Comparison of ENCODE assay signal across 8 mouse cellular contexts in genomic region chr4:116876630-116876994, GRCm38 (mm10). TPM values are rescaled to one million over a fixed set of nuclear protein-coding genes. Genes with fewer than 3 reads are reported as not detected.
DNase-seq lines count a peak whose midpoint lies in the region; ATAC-seq and TF ChIP-seq lines count a peak whose summit lies in the region.

No protein-coding gene starts in this region.

- ATAC-seq in forebrain, embryonic 11.5 days (replicated peaks; ENCODE audit: low FRiP score), result peak; percentile 42
- ATAC-seq in intestine, postnatal 0 days, result peak; percentile 53
- ATAC-seq in liver, embryonic 12.5 days, result peak; percentile 4; the same call in 1 of the 2 replicates
- peak; percentile 60 for ATAC-seq in midbrain, postnatal 0 days (ENCODE audit: low FRiP score)

- peak overlapping the region; percentile 52 for H3K27ac ChIP-seq in cerebellum, adult 2 months (ENCODE audit: insufficient read depth, low read length)
- peak overlapping the region; percentile 98 for H3K27ac ChIP-seq in forebrain, embryonic 11.5 days (ENCODE audit: low read depth, low read length)
- peak overlapping the region; percentile 88 for H3K27ac ChIP-seq in intestine, postnatal 0 days (ENCODE audit: low read depth, low read length)
- no peak overlapping the region for H3K27ac ChIP-seq in liver, embryonic 12.5 days
- H3K27ac ChIP-seq in midbrain, postnatal 0 days (ENCODE audit: low read depth, low read length), result peak overlapping the region; percentile 91

- H3K9ac ChIP-seq in forebrain, embryonic 11.5 days (ENCODE audit: low read length), result peak overlapping the region; percentile 97
- H3K9ac ChIP-seq in intestine, postnatal 0 days (ENCODE audit: low read depth, low read length), result peak overlapping the region; percentile 70
- H3K9ac ChIP-seq in liver, embryonic 12.5 days, result peak overlapping the region; percentile 57
- H3K9ac ChIP-seq in midbrain, postnatal 0 days (replicated peaks; ENCODE audit: low read length, poor library complexity, severe bottlenecking), result peak overlapping the region; percentile 86

- no peaks in the 10 kb centered on the region for H3K9me3 ChIP-seq in forebrain, embryonic 11.5 days (ENCODE audit: control insufficient read depth, low read length)
- no peaks in the 10 kb centered on the region for H3K9me3 ChIP-seq in intestine, postnatal 0 days (ENCODE audit: control insufficient read depth)
- no peaks in the 10 kb centered on the region for H3K9me3 ChIP-seq in liver, embryonic 12.5 days (replicated peaks)
- H3K9me3 ChIP-seq in midbrain, postnatal 0 days (ENCODE audit: low read length), result no peaks in the 10 kb centered on the region

- under 1% methylated on average over 15 of the region's 15 CpGs for WGBS in cerebellum, adult 2 months
- WGBS in forebrain, embryonic 11.5 days, result under 1% methylated on average over 15 of the region's 15 CpGs
- under 1% methylated on average over 15 of the region's 15 CpGs for WGBS in intestine, postnatal 0 days
- under 1% methylated on average over 15 of the region's 15 CpGs for WGBS in liver, embryonic 12.5 days (ENCODE audit: insufficient replicate concordance)
- WGBS in midbrain, postnatal 0 days, result 0% methylated on average over 14 of the region's 15 CpGs

- peak overlapping the region; percentile 72 for H3K4me3 ChIP-seq in cerebellum, adult 2 months (replicated peaks; ENCODE audit: insufficient read depth, low read depth, low read length)
- H3K4me3 ChIP-seq in forebrain, embryonic 11.5 days (ENCODE audit: low read depth, low read length), result peak overlapping the region; percentile 91
- peak overlapping the region; percentile 89 for H3K4me3 ChIP-seq in intestine, postnatal 0 days (ENCODE audit: low read depth, low read length)
- H3K4me3 ChIP-seq in liver, embryonic 12.5 days, result peak overlapping the region; percentile 68
- H3K4me3 ChIP-seq in midbrain, postnatal 0 days (ENCODE audit: low read depth, low read length), result peak overlapping the region; percentile 90

- TF ChIP-seq CTCF in cerebellum, adult 2 months (IDR thresholded peaks at IDR 0.05; ENCODE audit: borderline replicate concordance, insufficient read depth, low read depth, low read length), result no peak
- TF ChIP-seq CTCF in intestine, postnatal 0 days (IDR thresholded peaks at IDR 0.05; ENCODE audit: low read depth), result peak; percentile 54
- TF ChIP-seq CTCF in midbrain, postnatal 0 days (IDR thresholded peaks at IDR 0.05), result peak; percentile 43; the same call in 1 of the 2 replicates

- TF ChIP-seq POLR2A in cerebellum, adult 2 months (IDR thresholded peaks at IDR 0.05; ENCODE audit: borderline replicate concordance, insufficient read depth, low read length), result no peak

- peak overlapping the region; percentile 79 for H3K4me2 ChIP-seq in forebrain, embryonic 11.5 days (ENCODE audit: low read depth, low read length, severe bottlenecking)
- peak overlapping the region; percentile 94 for H3K4me2 ChIP-seq in intestine, postnatal 0 days (replicated peaks; ENCODE audit: low read depth)
- H3K4me2 ChIP-seq in liver, embryonic 12.5 days, result peak overlapping the region; percentile 94
- H3K4me2 ChIP-seq in midbrain, postnatal 0 days (ENCODE audit: low read depth, low read length, poor library complexity, severe bottlenecking), result peak overlapping the region; percentile 76

- peak in 1 of 2 experiments; percentile 60 for DNase-seq in cerebellum, adult 2 months
- DNase-seq in cerebellum, adult 9-10 months, result no peak
- peak; percentile 68 for DNase-seq in R1 (ENCODE audit: low read depth, low spot score)
- peak; percentile 77 for DNase-seq in forebrain, embryonic 11.5 days (ENCODE audit: low spot score)
- peak; percentile 69 for DNase-seq in midbrain, postnatal 0 days (ENCODE audit: low spot score)
- DNase-seq in c-Kit-positive CD71-positive TER-119-positive erythroid progenitor cells, embryonic 14.5 days (ENCODE audit: low spot score), result no peak

- H3K27me3 ChIP-seq in cerebellum, adult 2 months (ENCODE audit: control insufficient read depth, insufficient read depth, low read length), result no peaks in the 10 kb centered on the region
- no peaks in the 10 kb centered on the region for H3K27me3 ChIP-seq in forebrain, embryonic 11.5 days (ENCODE audit: control insufficient read depth, insufficient read depth, low read length)
- H3K27me3 ChIP-seq in intestine, postnatal 0 days (replicated peaks; ENCODE audit: control insufficient read depth, insufficient read depth, low read length), result no peaks in the 10 kb centered on the region
- peaks cover 61% of the 10 kb centered on the region for H3K27me3 ChIP-seq in liver, embryonic 12.5 days (replicated peaks)
- no peaks in the 10 kb centered on the region for H3K27me3 ChIP-seq in midbrain, postnatal 0 days (ENCODE audit: insufficient read depth, low read length)

- H3K36me3 ChIP-seq in forebrain, embryonic 11.5 days (ENCODE audit: control insufficient read depth, insufficient read depth, low read length), result no peaks in the 10 kb centered on the region
- no peaks in the 10 kb centered on the region for H3K36me3 ChIP-seq in intestine, postnatal 0 days (ENCODE audit: control insufficient read depth, insufficient read depth)
- no peaks in the 10 kb centered on the region for H3K36me3 ChIP-seq in liver, embryonic 12.5 days
- H3K36me3 ChIP-seq in midbrain, postnatal 0 days (ENCODE audit: insufficient read depth, low read length), result no peaks in the 10 kb centered on the region

- no peaks in the 10 kb centered on the region for H3K4me1 ChIP-seq in cerebellum, adult 2 months (ENCODE audit: control insufficient read depth, insufficient read depth, low read length)
- H3K4me1 ChIP-seq in forebrain, embryonic 11.5 days (replicated peaks; ENCODE audit: control insufficient read depth, insufficient read depth, low read length), result no peaks in the 10 kb centered on the region
- H3K4me1 ChIP-seq in intestine, postnatal 0 days (replicated peaks; ENCODE audit: control insufficient read depth, insufficient read depth, low read length), result no peaks in the 10 kb centered on the region
- peaks cover 17% of the 10 kb centered on the region; the same call in 1 of the 2 replicates for H3K4me1 ChIP-seq in liver, embryonic 12.5 days
- no peaks in the 10 kb centered on the region for H3K4me1 ChIP-seq in midbrain, postnatal 0 days (ENCODE audit: insufficient read depth, low read length)

RNA-seq across cellular contexts. Expression of gene Zswim5, which starts 0.6 kb away (rescaled TPM):
- 10.2 TPM in 2 replicates for polyA plus RNA-seq in cerebellum, adult 2 months (2012; rRNA removed)
- polyA plus RNA-seq in forebrain, embryonic 11.5 days (2014; fragmentation: Nextera tagmentation; extraction: Ambion mirVana), result 10.9 and 12.4 TPM in 2 replicates
- 1.9 and 2.1 TPM in 2 replicates for polyA plus RNA-seq in intestine, postnatal 0 days (2015; fragmentation: Nextera tagmentation; extraction: Ambion mirVana)
- polyA plus RNA-seq in liver, embryonic 12.5 days (2016; fragmentation: Nextera tagmentation; extraction: Ambion mirVana), result 0.10 and 0.15 TPM in 2 replicates
- 20.1 and 23.0 TPM in 2 replicates for total RNA-seq in midbrain, postnatal 0 days (2014; rRNA removed)
- 2.2 and 2.4 TPM in 2 replicates for polyA plus RNA-seq in midbrain, postnatal 0 days (2015; fragmentation: Nextera tagmentation; extraction: Ambion mirVana)

RNA-seq across cellular contexts. Expression of gene Hpdl, which starts 55.1 kb away (rescaled TPM):
- polyA plus RNA-seq in cerebellum, adult 2 months (2012; rRNA removed), result 1.7 and 2.1 TPM in 2 replicates
- 1.5 and 1.6 TPM in 2 replicates for polyA plus RNA-seq in forebrain, embryonic 11.5 days (2014; fragmentation: Nextera tagmentation; extraction: Ambion mirVana)
- polyA plus RNA-seq in intestine, postnatal 0 days (2015; fragmentation: Nextera tagmentation; extraction: Ambion mirVana), result 0.51 and 0.99 TPM in 2 replicates
- 0.49 and 0.75 TPM in 2 replicates for polyA plus RNA-seq in liver, embryonic 12.5 days (2016; fragmentation: Nextera tagmentation; extraction: Ambion mirVana)
- 0.55 and 0.71 TPM in 2 replicates for total RNA-seq in midbrain, postnatal 0 days (2014; rRNA removed)
- 0.74 and 1.1 TPM in 2 replicates for polyA plus RNA-seq in midbrain, postnatal 0 days (2015; fragmentation: Nextera tagmentation; extraction: Ambion mirVana)

Comparison
In these comparisons a context has a peak if more than half of its experiments do, and no peak if none do; other contexts are left out.
1. DNase-seq: peak in R1 (single experiment), forebrain, embryonic 11.5 days (single experiment) and midbrain, postnatal 0 days (single experiment); none in cerebellum, adult 9-10 months (single experiment) and c-Kit-positive CD71-positive TER-119-positive erythroid progenitor cells, embryonic 14.5 days (single experiment).
2. ATAC-seq: peak in every context shown above with its lines; median percentile 60 in midbrain, postnatal 0 days; 53 in intestine, postnatal 0 days; 42 in forebrain, embryonic 11.5 days; 4 in liver, embryonic 12.5 days.
3. Peak in every context shown above with its lines, with median percentiles within 50 percentile points of each other: H3K4me3 ChIP-seq, H3K4me2 ChIP-seq and H3K9ac ChIP-seq.